Mouse (Mus musculus) embryonic fibroblast, embryonic 13.5 days (primary cell): ENCODE measurements at regions not wholly inside any gene's neighbourhood (a gene's known extent, or its start where the extent isn't known, plus 50 kb on each side); places are given as distances from the start of the nearest gene placed in this dataset.

Source experiments
- CTCF ChIP-seq: IDR thresholded peaks from 2 replicates; pipeline ENCODE4 v1.5.1; 2011; ENCODE audit warnings: mild to moderate bottlenecking, control low read depth, low read length, moderate library complexity, borderline replicate concordance; ENCODE audit not compliant: insufficient read depth
- POLR2A ChIP-seq: IDR thresholded peaks from 2 replicates; pipeline ENCODE4 v1.6.1; 2011; ENCODE audit warnings: low read depth, mild to moderate bottlenecking, control low read depth, low read length, moderate library complexity

DNA sequence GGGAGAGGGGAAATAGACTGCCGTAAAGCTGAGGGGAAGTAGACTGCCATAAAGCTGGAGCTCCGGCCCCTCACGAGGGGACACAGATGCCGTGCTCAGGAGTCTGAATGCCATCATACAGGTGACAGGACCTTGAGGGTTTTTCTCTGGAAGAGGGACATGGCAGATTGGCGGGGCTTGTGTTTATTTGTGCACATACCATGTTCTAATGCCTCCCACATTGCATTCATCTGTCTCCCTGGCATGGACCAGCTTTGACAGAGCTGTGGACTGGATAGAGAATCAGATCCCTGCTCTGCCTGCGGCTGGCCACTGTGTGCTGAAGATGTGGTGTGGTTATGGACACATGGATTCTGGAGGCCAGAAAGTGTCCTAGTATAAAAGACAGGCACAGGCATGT is 95.3 kb upstream of the Zc3h12a start:
- TF ChIP-seq POLR2A (no peak), CTCF (no peak)
